Mouse (Mus musculus): Measurements from ENCODE around the gene Npepps.

DNA sequence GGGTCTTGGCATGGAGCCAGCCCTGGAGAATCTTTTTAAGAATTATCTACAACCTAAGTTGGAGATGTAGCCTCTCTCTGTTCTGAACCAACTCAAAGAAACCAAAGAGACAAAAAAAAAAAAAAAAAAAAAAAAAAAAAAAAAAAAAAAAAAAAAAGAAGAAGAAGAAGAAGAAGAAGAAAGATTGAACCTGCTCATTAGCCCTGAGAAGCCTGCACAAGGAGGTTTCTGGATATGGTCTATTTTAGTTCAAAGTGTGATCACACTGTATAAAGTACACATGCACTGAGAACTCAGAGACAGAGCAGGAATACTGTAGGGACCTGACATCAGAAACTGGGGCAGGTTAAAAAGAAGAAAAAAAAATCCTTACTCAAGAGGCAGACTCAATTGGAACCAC lies 7.2 kb upstream of the Npepps start:
- TF ChIP-seq POLR2A (IDR thresholded peaks at IDR 0.05; ENCODE audit: insufficient read depth, low read depth, low read length) = no peak
- no peak for TF ChIP-seq CTCF (IDR thresholded peaks at IDR 0.05; ENCODE audit: insufficient read depth, low read depth, low read length)
